Mouse (Mus musculus): ENCODE results near the gene Ust. TPM values are rescaled to one million over a fixed set of nuclear protein-coding genes. Genes with fewer than 3 reads are reported as not detected.
"Not testable (repeated sequence)": the region's sequence is repeated elsewhere in the genome, so short reads cannot be mapped to it uniquely, and the experiment has no call there.

Gene Ust
- 1 to 10 TPM; 1.6 to 1.7 TPM for total RNA-seq (2021)
- 1.1 and 1.3 TPM in 2 replicates for polyA plus RNA-seq (2012; rRNA removed)
- long read RNA-seq, full-length matches to known transcripts = 2 of 2 reads
- long read RNA-seq, partial matches to known transcripts = 0 of 2 reads
- long read RNA-seq, other reads (novel, unspliced or antisense) = 0 of 2 reads

- no peaks in the 10 kb centered on the region for H3K79me2 ChIP-seq (replicated peaks; ENCODE audit: control insufficient read depth, insufficient read depth, low read length)
- peak; percentile 82 to 86 for DNase-seq
- H3K27me3 ChIP-seq (ENCODE audit: control insufficient read depth, insufficient read depth, low read length) = no peaks in the 10 kb centered on the region; the same call in 1 of the 2 replicates
- intact Hi-C loops (cut with DNase I) = loop anchor here (2.0 to 5.0 kb wide), 2 partner anchors 196 to 276 kb away; no protein-coding TSS in a partner anchor
- H3K36me3 ChIP-seq (ENCODE audit: control insufficient read depth, insufficient read depth, low read length) = no peaks in the 10 kb centered on the region
- peak within 1 kb of the TSS; percentile 80 for H3K4me3 ChIP-seq
- WGBS = under 1% methylated on average over 73 of the region's 78 CpGs
- H3K9ac ChIP-seq (ENCODE audit: low read depth, low read length) = peak within 1 kb of the TSS; percentile 77
- TF ChIP-seq EP300 (IDR thresholded peaks at IDR 0.05; ENCODE audit: insufficient read depth, low read depth, low read length) = no peak
- TF ChIP-seq POLR2A (IDR thresholded peaks at IDR 0.05; ENCODE audit: insufficient read depth, low read depth, low read length) = peak; percentile 62
- TF ChIP-seq CTCF (IDR thresholded peaks at IDR 0.05) = no peak
- H3K4me1 ChIP-seq (ENCODE audit: control insufficient read depth, insufficient read depth, low read length) = no peaks in the 10 kb centered on the region; the same call in 1 of the 2 replicates
- H3K27ac ChIP-seq = peak within 1 kb of the TSS; percentile 70
Measured at GRCm38 (mm10) chr10:8518141-8519013, at the start of gene Ust. Gene Ust, minus strand, starts transcription at chr10:8518825.

DNA sequence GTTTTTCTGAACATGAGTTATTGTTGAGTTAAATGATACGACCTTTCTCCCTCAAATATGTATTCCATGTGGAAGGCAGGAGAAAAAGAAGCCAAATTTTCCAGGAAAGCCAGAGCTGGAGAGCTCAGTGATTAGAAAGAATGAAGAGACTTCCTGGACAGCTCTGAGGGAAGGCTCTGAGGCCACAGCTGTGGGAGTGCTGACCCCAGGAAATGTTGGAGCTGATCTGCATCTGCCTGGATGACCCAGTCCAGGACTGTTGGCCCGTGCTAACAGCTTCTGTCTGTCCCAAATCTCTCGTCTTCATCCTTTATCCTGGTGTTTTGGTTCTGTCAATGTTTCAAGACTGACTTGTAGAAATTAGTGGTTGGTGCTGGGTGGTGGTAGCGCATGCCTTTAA lies 42.7 kb upstream of the Ust start:
- WGBS = 54% methylated on average over 4 of the region's 4 CpGs
- no peaks in the 10 kb centered on the region for H3K79me2 ChIP-seq (replicated peaks; ENCODE audit: control insufficient read depth, insufficient read depth, low read length)
- no peaks in the 10 kb centered on the region for H3K27me3 ChIP-seq (ENCODE audit: control insufficient read depth, insufficient read depth, low read length)

DNA sequence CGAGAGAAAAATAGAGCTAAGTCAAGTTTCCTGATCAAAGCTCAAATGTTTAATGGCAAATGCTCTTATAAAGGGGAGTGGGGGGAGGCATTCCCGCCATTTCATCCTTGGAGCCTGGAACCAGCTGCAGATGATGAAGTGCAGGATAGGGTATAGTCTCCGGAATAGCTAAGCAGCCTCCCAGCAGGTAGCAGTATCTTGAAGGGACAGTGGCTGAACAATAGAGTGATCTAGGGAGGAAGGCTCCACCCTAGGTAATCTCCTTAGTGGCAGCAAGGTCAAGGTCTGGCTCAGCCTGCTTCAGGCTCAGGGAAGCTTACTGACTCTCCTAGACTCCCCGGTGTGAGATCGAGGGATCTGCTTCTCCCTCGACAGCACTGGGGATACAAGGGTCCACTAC lies 40.9 kb upstream of the Ust start:
- H3K79me2 ChIP-seq (replicated peaks; ENCODE audit: control insufficient read depth, insufficient read depth, low read length); intact Hi-C loops (cut with DNase I); H3K27me3 ChIP-seq (ENCODE audit: control insufficient read depth, insufficient read depth, low read length); H3K27ac ChIP-seq; H3K4me1 ChIP-seq (ENCODE audit: control insufficient read depth, insufficient read depth, low read length); DNase-seq; H3K4me3 ChIP-seq; H3K9ac ChIP-seq (ENCODE audit: low read depth, low read length); H3K36me3 ChIP-seq (ENCODE audit: control insufficient read depth, insufficient read depth, low read length): not testable (repeated sequence)
- 69% methylated on average over 6 of the region's 6 CpGs for WGBS

More for the DNA sequence above, 42.7 kb upstream of the Ust start:
- H3K4me3 ChIP-seq = no peak overlapping the region
- no peak for TF ChIP-seq EP300 (IDR thresholded peaks at IDR 0.05; ENCODE audit: insufficient read depth, low read depth, low read length)
- no peak for TF ChIP-seq CTCF (IDR thresholded peaks at IDR 0.05)
- TF ChIP-seq POLR2A (IDR thresholded peaks at IDR 0.05; ENCODE audit: insufficient read depth, low read depth, low read length) = no peak
- intact Hi-C loops (cut with DNase I) = no loop called here
- no peaks in the 10 kb centered on the region for H3K36me3 ChIP-seq (ENCODE audit: control insufficient read depth, insufficient read depth, low read length)
- no peak for DNase-seq
- H3K4me1 ChIP-seq (ENCODE audit: control insufficient read depth, insufficient read depth, low read length) = no peaks in the 10 kb centered on the region
- no peak overlapping the region for H3K27ac ChIP-seq
- no peak overlapping the region for H3K9ac ChIP-seq (ENCODE audit: low read depth, low read length)

GRCm38 (mm10) chr10:8552239-8552638 lies 33.6 kb upstream of the Ust start:
- H3K4me1 ChIP-seq (ENCODE audit: control insufficient read depth, insufficient read depth, low read length); H3K36me3 ChIP-seq (ENCODE audit: control insufficient read depth, insufficient read depth, low read length); intact Hi-C loops (cut with DNase I); H3K27me3 ChIP-seq (ENCODE audit: control insufficient read depth, insufficient read depth, low read length); DNase-seq; H3K27ac ChIP-seq; H3K79me2 ChIP-seq (replicated peaks; ENCODE audit: control insufficient read depth, insufficient read depth, low read length); H3K9ac ChIP-seq (ENCODE audit: low read depth, low read length); H3K4me3 ChIP-seq: not testable (repeated sequence)

DNA sequence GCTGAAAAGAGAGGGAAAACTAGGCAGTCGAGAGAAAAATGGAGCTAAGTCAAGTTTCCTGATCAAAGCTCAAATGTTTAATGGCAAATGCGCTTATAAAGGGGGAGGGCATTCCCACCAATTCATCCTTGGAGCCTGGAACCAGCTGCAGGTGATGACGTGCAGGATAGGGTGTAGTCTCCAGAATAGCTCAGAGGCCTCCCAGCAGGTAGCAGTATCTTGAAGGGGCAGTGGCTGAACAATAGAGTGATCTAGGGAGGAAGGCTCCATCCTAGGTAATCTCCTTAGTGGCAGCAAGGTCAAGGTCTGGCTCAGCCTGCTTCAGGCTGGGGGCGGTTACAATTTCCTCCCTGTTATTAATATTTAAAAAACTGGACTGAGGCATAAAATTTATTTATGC lies 33.0 kb upstream of the Ust start:
- H3K79me2 ChIP-seq (replicated peaks; ENCODE audit: control insufficient read depth, insufficient read depth, low read length); H3K27ac ChIP-seq; H3K4me1 ChIP-seq (ENCODE audit: control insufficient read depth, insufficient read depth, low read length); H3K4me3 ChIP-seq; intact Hi-C loops (cut with DNase I); DNase-seq; H3K27me3 ChIP-seq (ENCODE audit: control insufficient read depth, insufficient read depth, low read length); H3K9ac ChIP-seq (ENCODE audit: low read depth, low read length); H3K36me3 ChIP-seq (ENCODE audit: control insufficient read depth, insufficient read depth, low read length): not testable (repeated sequence)
- WGBS = 91% methylated on average over 4 of the region's 4 CpGs

GRCm38 (mm10) chr10:8541514-8541913 lies 22.9 kb upstream of the Ust start:
- TF ChIP-seq EP300 (IDR thresholded peaks at IDR 0.05; ENCODE audit: insufficient read depth, low read depth, low read length) = no peak
- no peak for TF ChIP-seq CTCF (IDR thresholded peaks at IDR 0.05)
- no peak for TF ChIP-seq POLR2A (IDR thresholded peaks at IDR 0.05; ENCODE audit: insufficient read depth, low read depth, low read length)
- no peak overlapping the region for H3K9ac ChIP-seq (ENCODE audit: low read depth, low read length)
- intact Hi-C loops (cut with DNase I) = no loop called here
- H3K4me1 ChIP-seq (ENCODE audit: control insufficient read depth, insufficient read depth, low read length) = no peaks in the 10 kb centered on the region
- no peaks in the 10 kb centered on the region for H3K27me3 ChIP-seq (ENCODE audit: control insufficient read depth, insufficient read depth, low read length)
- no peak overlapping the region for H3K27ac ChIP-seq
- DNase-seq = no peak
- H3K79me2 ChIP-seq (replicated peaks; ENCODE audit: control insufficient read depth, insufficient read depth, low read length) = no peaks in the 10 kb centered on the region
- 33% methylated on average over 1 of the region's 1 CpGs for WGBS
- no peaks in the 10 kb centered on the region for H3K36me3 ChIP-seq (ENCODE audit: control insufficient read depth, insufficient read depth, low read length)
- H3K4me3 ChIP-seq = no peak overlapping the region

Measured in heart, adult 2 months (tissue).